Mouse (Mus musculus) ovary, adult 18-20 months (tissue): Measurements from ENCODE around the gene Fam193a.
A peak's percentile ranks its signal among the peaks of the same experiment; 100 is the strongest.

Experiments used
- DNase-seq: peaks from one replicate; pipeline ENCODE4 v3.0.0; 2022; ENCODE audit warnings: low spot score, mixed read lengths

Fam193a gene

GRCm38 (mm10) chr5:34461841-34462240 lies 92.1 kb downstream of the Fam193a start:
- DNase-seq, result no peak

GRCm38 (mm10) chr5:34466079-34466478 lies 96.3 kb downstream of the Fam193a start:
- DNase-seq, result peak; percentile 80

- no peak for DNase-seq
Measured at GRCm38 (mm10) chr5:34466648-34467047, 96.9 kb downstream of the Fam193a start.

GRCm38 (mm10) chr5:34468039-34468775 lies 98.5 kb downstream of the Fam193a start:
- DNase-seq, result no peak

GRCm38 (mm10) chr5:34480926-34481325 lies 111.2 kb downstream of the Fam193a start:
- DNase-seq, result no peak

GRCm38 (mm10) chr5:34485731-34486130 lies 116.0 kb downstream of the Fam193a start:
- DNase-seq, result no peak

GRCm38 (mm10) chr5:34487320-34488090 lies 117.8 kb downstream of the Fam193a start:
- no peak for DNase-seq

GRCm38 (mm10) chr5:34488741-34489417 lies 119.1 kb downstream of the Fam193a start:
- no peak for DNase-seq

- DNase-seq, result no peak
Measured at GRCm38 (mm10) chr5:34489418-34489787, 119.7 kb downstream of the Fam193a start.

- no peak for DNase-seq
Measured at GRCm38 (mm10) chr5:34496745-34497144, 127.0 kb downstream of the Fam193a start.

GRCm38 (mm10) chr5:34500886-34501285 lies 131.2 kb downstream of the Fam193a start:
- DNase-seq, result no peak

- DNase-seq, result no peak
Measured at GRCm38 (mm10) chr5:34501588-34501987, 131.9 kb downstream of the Fam193a start.

- no peak for DNase-seq
Measured at GRCm38 (mm10) chr5:34502411-34502810, 132.7 kb downstream of the Fam193a start.

GRCm38 (mm10) chr5:34502821-34503220 lies 133.1 kb downstream of the Fam193a start:
- DNase-seq, result no peak

- DNase-seq, result no peak
Measured at GRCm38 (mm10) chr5:34512486-34512885, 142.8 kb downstream of the Fam193a start.

- peak; percentile 93 for DNase-seq
Measured at GRCm38 (mm10) chr5:34513466-34514217, 143.9 kb downstream of the Fam193a start, which contains the start of gene Tnip2. TSS of gene Tnip2 (minus strand) at chr5:34513991.

- DNase-seq, result no peak
Measured at GRCm38 (mm10) chr5:34514218-34514566, 144.5 kb downstream of the Fam193a start.

- no peak for DNase-seq
Measured at GRCm38 (mm10) chr5:34515096-34515495, 145.4 kb downstream of the Fam193a start.

- DNase-seq, result peak; percentile 52
Measured at GRCm38 (mm10) chr5:34517913-34518312, 148.2 kb downstream of the Fam193a start.

- no peak for DNase-seq
Measured at GRCm38 (mm10) chr5:34519389-34519910, 149.7 kb downstream of the Fam193a start.

- no peak for DNase-seq
Measured at GRCm38 (mm10) chr5:34520458-34521209, 150.9 kb downstream of the Fam193a start.
